Mouse (Mus musculus): Measurements from ENCODE around the gene Sp7. TPM values are rescaled to one million over a fixed set of nuclear protein-coding genes. Genes with fewer than 3 reads are reported as not detected.

The Sp7 gene
- polyA plus RNA-seq, 1 experiment from 2014 or later = 0.15 TPM

GRCm38 (mm10) chr15:102311489-102311888 lies 55.5 kb downstream of the Sp7 start:
- peaks cover 60% of the 10 kb centered on the region for H3K36me3 ChIP-seq
- no peaks in the 10 kb centered on the region for H3K4me1 ChIP-seq (replicated peaks)
- H3K9me3 ChIP-seq (replicated peaks) = no peaks in the 10 kb centered on the region
- no peak overlapping the region for H3K4me3 ChIP-seq
- no peak for ATAC-seq (replicated peaks; ENCODE audit: insufficient number of reproducible peaks, insufficient read depth, low FRiP score, low read depth)
- no peaks in the 10 kb centered on the region for H3K27me3 ChIP-seq
- H3K27ac ChIP-seq = no peak overlapping the region
- H3K9ac ChIP-seq = no peak overlapping the region
- H3K4me2 ChIP-seq = no peak overlapping the region

GRCm38 (mm10) chr15:102310074-102310845 lies 56.7 kb downstream of the Sp7 start:
- no peak overlapping the region for H3K27ac ChIP-seq

GRCm38 (mm10) chr15:102308717-102309116 lies 58.3 kb downstream of the Sp7 start:
- no peak overlapping the region for H3K27ac ChIP-seq
- no peak overlapping the region for H3K9ac ChIP-seq
- H3K27me3 ChIP-seq = no peaks in the 10 kb centered on the region
- H3K36me3 ChIP-seq = peaks cover 66% of the 10 kb centered on the region
- ATAC-seq (replicated peaks; ENCODE audit: insufficient number of reproducible peaks, insufficient read depth, low FRiP score, low read depth) = no peak
- no peaks in the 10 kb centered on the region; the same call in 1 of the 2 replicates for H3K4me1 ChIP-seq (replicated peaks)
- whole genome bisulfite sequencing = 85% methylated on average over 9 of the region's 9 CpGs
- no peaks in the 10 kb centered on the region for H3K9me3 ChIP-seq (replicated peaks)
- H3K4me3 ChIP-seq = no peak overlapping the region
- H3K4me2 ChIP-seq = no peak overlapping the region

More at GRCm38 (mm10) chr15:102310074-102310845, 56.7 kb downstream of the Sp7 start:
- WGBS = 59% methylated on average over 10 of the region's 10 CpGs
- Histone ChIP-seq H3K4me3 (no peak overlapping the region), H3K4me1 (replicated peaks) (no peaks in the 10 kb centered on the region; the same call in 1 of the 2 replicates), H3K27me3 (no peaks in the 10 kb centered on the region), H3K36me3 (peaks cover 64% of the 10 kb centered on the region), H3K4me2 (no peak overlapping the region), H3K9me3 (replicated peaks) (no peaks in the 10 kb centered on the region), H3K9ac (no peak overlapping the region)
- peak; percentile 55; the same call in 1 of the 2 replicates for ATAC-seq (replicated peaks; ENCODE audit: insufficient number of reproducible peaks, insufficient read depth, low FRiP score, low read depth)

Other genes starting within 250 kb of the Sp7 start
- 16.0 and 22.4 TPM in 2 replicates for gene Spryd3, start 230.9 kb downstream of the Sp7 start, polyA plus RNA-seq (2015; fragmentation: Nextera tagmentation; extraction: Ambion mirVana)
- gene Igfbp6, start 222.8 kb downstream of the Sp7 start, polyA plus RNA-seq (2015; fragmentation: Nextera tagmentation; extraction: Ambion mirVana) = 9.5 and 10.2 TPM in 2 replicates
- 0.23 and 0.63 TPM in 2 replicates for gene Soat2, start 216.7 kb downstream of the Sp7 start, polyA plus RNA-seq (2015; fragmentation: Nextera tagmentation; extraction: Ambion mirVana)
- gene Zfp740, start 163.9 kb downstream of the Sp7 start, polyA plus RNA-seq (2015; fragmentation: Nextera tagmentation; extraction: Ambion mirVana) = 25.8 and 34.3 TPM in 2 replicates
- gene Csad, start 162.5 kb downstream of the Sp7 start, polyA plus RNA-seq (2015; fragmentation: Nextera tagmentation; extraction: Ambion mirVana) = 31.1 and 47.9 TPM in 2 replicates
- 1.7 and 8.9 TPM in 2 replicates for gene Itgb7, start 135.2 kb downstream of the Sp7 start, polyA plus RNA-seq (2015; fragmentation: Nextera tagmentation; extraction: Ambion mirVana)
- 7.9 and 15.8 TPM in 2 replicates for gene Rarg, start 109.7 kb downstream of the Sp7 start, polyA plus RNA-seq (2015; fragmentation: Nextera tagmentation; extraction: Ambion mirVana)
- gene Gm9918, start 96.6 kb downstream of the Sp7 start, polyA plus RNA-seq (2015; fragmentation: Nextera tagmentation; extraction: Ambion mirVana) = not detected in 2 replicates
- gene Mfsd5, start 87.7 kb downstream of the Sp7 start, polyA plus RNA-seq (2015; fragmentation: Nextera tagmentation; extraction: Ambion mirVana) = 39.3 and 47.4 TPM in 2 replicates
- 14.7 and 20.0 TPM in 2 replicates for gene Espl1, start 70.9 kb downstream of the Sp7 start, polyA plus RNA-seq (2015; fragmentation: Nextera tagmentation; extraction: Ambion mirVana)
- 261 and 296 TPM in 2 replicates for gene Pfdn5, start 41.1 kb downstream of the Sp7 start, polyA plus RNA-seq (2015; fragmentation: Nextera tagmentation; extraction: Ambion mirVana)
- gene Myg1, start 35.5 kb downstream of the Sp7 start, polyA plus RNA-seq (2015; fragmentation: Nextera tagmentation; extraction: Ambion mirVana) = 47.9 and 69.2 TPM in 2 replicates
- 39.1 and 52.4 TPM in 2 replicates for gene Aaas, start 16.4 kb downstream of the Sp7 start, polyA plus RNA-seq (2015; fragmentation: Nextera tagmentation; extraction: Ambion mirVana)
- gene Sp1, start 39.0 kb upstream of the Sp7 start, polyA plus RNA-seq (2015; fragmentation: Nextera tagmentation; extraction: Ambion mirVana) = 4.7 and 5.0 TPM in 2 replicates
- gene Amhr2, start 78.2 kb upstream of the Sp7 start, polyA plus RNA-seq (2015; fragmentation: Nextera tagmentation; extraction: Ambion mirVana) = 4.9 and 5.7 TPM in 2 replicates
- 87.9 and 91.2 TPM in 2 replicates for gene Prr13, start 91.8 kb upstream of the Sp7 start, polyA plus RNA-seq (2015; fragmentation: Nextera tagmentation; extraction: Ambion mirVana)
- 130 and 139 TPM in 2 replicates for gene Pcbp2, start 103.4 kb upstream of the Sp7 start, polyA plus RNA-seq (2015; fragmentation: Nextera tagmentation; extraction: Ambion mirVana)
- 2.0 and 2.6 TPM in 2 replicates for gene Gm10337, start 136.5 kb upstream of the Sp7 start, polyA plus RNA-seq (2015; fragmentation: Nextera tagmentation; extraction: Ambion mirVana)
- 9.8 and 13.1 TPM in 2 replicates for gene Map3k12, start 149.9 kb upstream of the Sp7 start, polyA plus RNA-seq (2015; fragmentation: Nextera tagmentation; extraction: Ambion mirVana)
- gene Tarbp2, start 151.0 kb upstream of the Sp7 start, polyA plus RNA-seq (2015; fragmentation: Nextera tagmentation; extraction: Ambion mirVana) = 78.3 and 87.9 TPM in 2 replicates
- gene Npff, start 157.8 kb upstream of the Sp7 start, polyA plus RNA-seq (2015; fragmentation: Nextera tagmentation; extraction: Ambion mirVana) = 2.3 and 2.4 TPM in 2 replicates